17 mouse cellular contexts compared by ENCODE assay signal in the genomic region with DNA sequence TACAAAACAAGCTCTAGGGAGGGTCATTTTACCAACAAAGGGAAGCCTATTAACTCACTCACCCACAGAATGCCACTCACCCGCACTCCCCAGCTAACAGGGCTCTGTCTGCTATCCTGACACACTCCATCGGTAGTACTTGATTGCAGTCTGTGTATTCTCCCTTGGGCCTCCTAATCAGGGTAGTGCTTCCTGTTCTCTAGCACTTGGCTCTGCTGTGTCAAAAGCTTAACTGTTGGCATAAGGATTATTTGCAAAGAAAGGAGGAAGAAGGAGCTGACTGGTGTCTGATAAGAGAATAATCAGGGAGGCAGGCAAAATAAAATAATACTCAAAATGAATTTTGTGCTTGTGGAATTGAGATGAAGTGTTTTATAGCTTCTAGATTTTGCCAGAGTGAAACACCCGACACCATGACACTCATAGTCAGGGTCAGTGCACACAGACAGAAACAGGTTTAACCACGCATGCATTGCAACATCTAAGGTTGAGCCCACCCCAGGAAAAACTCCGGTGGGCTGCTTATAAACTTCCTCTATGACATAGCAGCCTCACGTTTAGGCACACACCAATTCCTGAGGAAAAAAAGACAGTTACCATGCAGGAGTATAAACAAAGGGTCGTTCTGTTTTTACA. TPM values are rescaled to one million over a fixed set of nuclear protein-coding genes. Genes with fewer than 3 reads are reported as not detected.
DNase-seq lines count a peak whose midpoint lies in the region; ATAC-seq and TF ChIP-seq lines count a peak whose summit lies in the region.
"Had no signal": no experiment of that assay in that cellular context is flagged by ENCODE, and none has a peak within 500 bp of the region (broad histone marks: within the 10 kb centered on the region; RNA-seq: fewer than 3 reads in every experiment).

No protein-coding gene starts in this region.

- TF ChIP-seq EP300 in liver, postnatal 0 days (IDR thresholded peaks at IDR 0.05; ENCODE audit: low read depth) = no peak; the same call in 1 of the 2 replicates

- no peak overlapping the region for H3K9ac ChIP-seq in heart, embryonic 11.5 days (ENCODE audit: low read depth, low read length)
- H3K9ac ChIP-seq in liver, postnatal 0 days (replicated peaks) = no peak overlapping the region; the same call in 1 of the 2 replicates
- H3K9ac ChIP-seq in intestine, postnatal 0 days (ENCODE audit: low read depth, low read length) = no peak overlapping the region

- no peak for TF ChIP-seq CTCF in liver, postnatal 0 days (IDR thresholded peaks at IDR 0.05; ENCODE audit: low read depth)
- TF ChIP-seq CTCF in intestine, postnatal 0 days (IDR thresholded peaks at IDR 0.05; ENCODE audit: low read depth) = no peak

- peaks cover 21% of the 10 kb centered on the region for H3K4me1 ChIP-seq in heart, embryonic 11.5 days (ENCODE audit: control insufficient read depth, insufficient read depth, low read length)
- H3K4me1 ChIP-seq in liver, postnatal 0 days (ENCODE audit: insufficient read depth) = peaks cover 12% of the 10 kb centered on the region
- H3K4me1 ChIP-seq in intestine, postnatal 0 days (replicated peaks; ENCODE audit: control insufficient read depth, insufficient read depth, low read length) = 0 out of 2 replicates have a peak, but pooled peaks cover 2% of the 10 kb centered on the region

- WGBS in heart, embryonic 11.5 days (ENCODE audit: insufficient replicate concordance) = 42% methylated on average over 7 of the region's 7 CpGs
- 21% methylated on average over 7 of the region's 7 CpGs for WGBS in liver, postnatal 0 days (ENCODE audit: insufficient replicate concordance)
- WGBS in intestine, postnatal 0 days = 26% methylated on average over 7 of the region's 7 CpGs

- DNase-seq in heart, adult 8-10 months (ENCODE audit: low spot score) = no peak
- DNase-seq in liver, postnatal 0 days = no peak
- no peak for DNase-seq in liver
- peak; percentile 27 for DNase-seq in adipocyte (ENCODE audit: low spot score)
- DNase-seq in ovary, adult 18-20 months (ENCODE audit: low spot score) = no peak
- DNase-seq: adrenal gland, adult 8-10 months; cerebellum, postnatal 25 days; gastrocnemius, postnatal 14 days; kidney, postnatal 25 days; layer of hippocampus, postnatal 36 days had no signal

- peak; percentile 73 for ATAC-seq in heart, embryonic 11.5 days (replicated peaks; ENCODE audit: insufficient number of reproducible peaks, low FRiP score, low TSS enrichment)
- ATAC-seq in liver, postnatal 0 days = peak; percentile 47; the same call in 1 of the 2 replicates
- peak; percentile 59 for ATAC-seq in megakaryocyte, adult 5-6 weeks (ENCODE audit: poor library complexity, severe bottlenecking)
- ATAC-seq in intestine, postnatal 0 days = no peak
- ATAC-seq: hindbrain, embryonic 16.5 days; Patski had no signal

- no peak overlapping the region for H3K4me2 ChIP-seq in heart, embryonic 11.5 days
- no peak overlapping the region for H3K4me2 ChIP-seq in liver, postnatal 0 days (ENCODE audit: low read depth, low read length)
- H3K4me2 ChIP-seq in intestine, postnatal 0 days (replicated peaks; ENCODE audit: low read depth) = no peak overlapping the region

- no peaks in the 10 kb centered on the region for H3K36me3 ChIP-seq in heart, embryonic 11.5 days (ENCODE audit: control insufficient read depth, insufficient read depth, low read length)
- H3K36me3 ChIP-seq in liver, postnatal 0 days (replicated peaks; ENCODE audit: insufficient read depth, low read length) = no peaks in the 10 kb centered on the region
- H3K36me3 ChIP-seq in intestine, postnatal 0 days (ENCODE audit: control insufficient read depth, insufficient read depth) = no peaks in the 10 kb centered on the region

- H3K9me3 ChIP-seq in heart, embryonic 11.5 days (replicated peaks; ENCODE audit: control insufficient read depth, low read length) = no peaks in the 10 kb centered on the region
- no peaks in the 10 kb centered on the region for H3K9me3 ChIP-seq in liver, postnatal 0 days (ENCODE audit: low read length)
- no peaks in the 10 kb centered on the region for H3K9me3 ChIP-seq in intestine, postnatal 0 days (ENCODE audit: control insufficient read depth)

- H3K27ac ChIP-seq in heart, embryonic 11.5 days (ENCODE audit: low read depth, low read length) = peak overlapping the region; percentile 66
- H3K27ac ChIP-seq in liver, postnatal 0 days (ENCODE audit: low read depth) = no peak overlapping the region; the same call in 1 of the 2 replicates
- no peak overlapping the region for H3K27ac ChIP-seq in intestine, postnatal 0 days (ENCODE audit: low read depth, low read length)

- no peak overlapping the region for H3K4me3 ChIP-seq in heart, embryonic 11.5 days (ENCODE audit: low read depth, low read length)
- no peak overlapping the region for H3K4me3 ChIP-seq in liver, postnatal 0 days (ENCODE audit: low read depth, low read length)
- H3K4me3 ChIP-seq in intestine, postnatal 0 days (ENCODE audit: low read depth, low read length) = no peak overlapping the region
- H3K4me3 ChIP-seq: myocyte had no signal

- H3K27me3 ChIP-seq in heart, embryonic 11.5 days (ENCODE audit: control insufficient read depth, insufficient read depth, low read length) = no peaks in the 10 kb centered on the region
- no peaks in the 10 kb centered on the region for H3K27me3 ChIP-seq in liver, postnatal 0 days (ENCODE audit: insufficient read depth, low read length)
- no peaks in the 10 kb centered on the region for H3K27me3 ChIP-seq in intestine, postnatal 0 days (replicated peaks; ENCODE audit: control insufficient read depth, insufficient read depth, low read length)

RNA-seq across cellular contexts. Expression of a gene that starts 22.9 kb away (rescaled TPM):
- 19.9 and 31.3 TPM in 2 replicates for polyA plus RNA-seq in heart, embryonic 11.5 days (2014; fragmentation: Nextera tagmentation; extraction: Ambion mirVana)
- 10 to 100 TPM; 12.4 to 23.7 (median 18.0) TPM for total RNA-seq in heart, adult 8-10 months (2022)
- polyA plus RNA-seq in liver, postnatal 0 days (2015; fragmentation: Nextera tagmentation; extraction: Ambion mirVana) = 3.2 and 3.5 TPM in 2 replicates
- 40.7 and 48.1 TPM in 2 replicates for total RNA-seq in megakaryocyte, adult 5-6 weeks (2015)
- 47.9 and 49.3 TPM in 2 replicates for total RNA-seq in megakaryocyte, adult 5-6 weeks (2017)
- 24.5 and 26.3 TPM in 2 replicates for polyA plus RNA-seq in intestine, postnatal 0 days (2015; fragmentation: Nextera tagmentation; extraction: Ambion mirVana)
- polyA plus RNA-seq: Patski had no signal

RNA-seq across cellular contexts. Expression of a gene that starts 29.2 kb away (rescaled TPM):
- 2.2 TPM in 2 replicates for polyA plus RNA-seq in heart, embryonic 11.5 days (2014; fragmentation: Nextera tagmentation; extraction: Ambion mirVana)
- total RNA-seq in heart, adult 8-10 months (2022) = 1 to 10 TPM; 2.6 to 6.0 (median 4.1) TPM
- polyA plus RNA-seq in liver, postnatal 0 days (2015; fragmentation: Nextera tagmentation; extraction: Ambion mirVana) = 0.06 and 0.09 TPM in 2 replicates
- total RNA-seq in megakaryocyte, adult 5-6 weeks (2015) = 0.09 TPM in 1 of 2 replicates, not detected in the other
- 0.59 TPM in 1 of 2 replicates, not detected in the other for total RNA-seq in megakaryocyte, adult 5-6 weeks (2017)
- polyA plus RNA-seq in intestine, postnatal 0 days (2015; fragmentation: Nextera tagmentation; extraction: Ambion mirVana) = 0.38 and 0.44 TPM in 2 replicates
- polyA plus RNA-seq: limb, embryonic 11.5 days; myocyte had no signal

RNA-seq across cellular contexts. Expression of a gene that starts 29.4 kb away (rescaled TPM):
- polyA plus RNA-seq in heart, embryonic 11.5 days (2014; fragmentation: Nextera tagmentation; extraction: Ambion mirVana) = 8.0 and 10.0 TPM in 2 replicates
- total RNA-seq in heart, adult 8-10 months (2022) = 10 to 100 TPM; 20.9 to 23.3 (median 22.5) TPM
- polyA plus RNA-seq in liver, postnatal 0 days (2015; fragmentation: Nextera tagmentation; extraction: Ambion mirVana) = 2.7 and 3.0 TPM in 2 replicates
- total RNA-seq in megakaryocyte, adult 5-6 weeks (2015) = 1.1 and 1.5 TPM in 2 replicates
- 2.4 and 6.1 TPM in 2 replicates for total RNA-seq in megakaryocyte, adult 5-6 weeks (2017)
- 3.9 and 4.1 TPM in 2 replicates for polyA plus RNA-seq in intestine, postnatal 0 days (2015; fragmentation: Nextera tagmentation; extraction: Ambion mirVana)
